ENCODE assay signal across 10 mouse cellular contexts in genomic region chr10:69690961-69691451, GRCm38 (mm10).
DNase-seq lines count a peak whose midpoint lies in the region; ATAC-seq and TF ChIP-seq lines count a peak whose summit lies in the region.
"Had no signal": no experiment of that assay in that cellular context is flagged by ENCODE, and none has a peak within 500 bp of the region (broad histone marks: within the 10 kb centered on the region; RNA-seq: fewer than 3 reads in every experiment).

No protein-coding gene starts in this region.

- no peaks in the 10 kb centered on the region for H3K9me3 ChIP-seq in heart, postnatal 0 days (replicated peaks; ENCODE audit: control insufficient read depth, low read length)
- no peaks in the 10 kb centered on the region for H3K9me3 ChIP-seq in embryonic facial prominence, embryonic 13.5 days
- H3K9me3 ChIP-seq in hindbrain, embryonic 12.5 days (replicated peaks), result no peaks in the 10 kb centered on the region
- H3K9me3 ChIP-seq in midbrain, embryonic 11.5 days (ENCODE audit: control insufficient read depth, low read length), result no peaks in the 10 kb centered on the region

- 0 out of 2 replicates have a peak overlapping the region, but pooled peaks have one; percentile 15 for H3K9ac ChIP-seq in heart, postnatal 0 days (replicated peaks; ENCODE audit: low read depth, low read length)
- H3K9ac ChIP-seq in embryonic facial prominence, embryonic 13.5 days, result 0 out of 2 replicates have a peak overlapping the region, but pooled peaks have one; percentile 6
- no peak overlapping the region for H3K9ac ChIP-seq in hindbrain, embryonic 12.5 days
- H3K9ac ChIP-seq in midbrain, embryonic 11.5 days (ENCODE audit: low read length), result peak overlapping the region; percentile 36; the same call in 1 of the 2 replicates

- TF ChIP-seq EP300 in heart, postnatal 0 days (IDR thresholded peaks at IDR 0.05; ENCODE audit: low read depth), result no peak

- DNase-seq in heart, postnatal 0 days (ENCODE audit: low spot score), result no peak
- no peak for DNase-seq in heart, postnatal 25 days (ENCODE audit: low spot score)
- no peak for DNase-seq in midbrain, embryonic 11.5 days (ENCODE audit: low spot score, missing footprints)
- DNase-seq in adrenal gland, postnatal 4 days (ENCODE audit: low spot score in 2 of 2), result no peak
- DNase-seq in spleen, postnatal 36 days (ENCODE audit: low spot score in 2 of 2), result no peak
- no peak for DNase-seq in T-cell, adult 2 months (ENCODE audit: low spot score)
- DNase-seq: adrenal gland, adult 8-10 months; gastrocnemius, postnatal 10 days had no signal

- no peak for TF ChIP-seq CTCF in heart, postnatal 0 days (IDR thresholded peaks at IDR 0.05; ENCODE audit: low read depth)

- no peak for ATAC-seq in heart, postnatal 0 days (ENCODE audit: insufficient read depth, low read depth)
- no peak for ATAC-seq in embryonic facial prominence, embryonic 13.5 days (ENCODE audit: insufficient number of reproducible peaks, insufficient read depth, low FRiP score, low TSS enrichment, low read depth)
- ATAC-seq in hindbrain, embryonic 12.5 days (ENCODE audit: low FRiP score), result peak; percentile 23; the same call in 1 of the 2 replicates
- ATAC-seq in midbrain, embryonic 11.5 days (ENCODE audit: low FRiP score), result peak; percentile 61

- intact Hi-C loops in heart, postnatal 25 days (cut with DNase I), result no loop called here

- H3K4me2 ChIP-seq in heart, postnatal 0 days (ENCODE audit: low read depth, low read length), result peak overlapping the region; percentile 49
- H3K4me2 ChIP-seq in embryonic facial prominence, embryonic 13.5 days, result peak overlapping the region; percentile 44
- peak overlapping the region; percentile 32 for H3K4me2 ChIP-seq in hindbrain, embryonic 12.5 days (replicated peaks)
- peak overlapping the region; percentile 35 for H3K4me2 ChIP-seq in midbrain, embryonic 11.5 days

- H3K27me3 ChIP-seq in heart, postnatal 0 days (ENCODE audit: control insufficient read depth, insufficient read depth, low read length), result no peaks in the 10 kb centered on the region
- no peaks in the 10 kb centered on the region for H3K27me3 ChIP-seq in embryonic facial prominence, embryonic 13.5 days
- no peaks in the 10 kb centered on the region for H3K27me3 ChIP-seq in hindbrain, embryonic 12.5 days
- H3K27me3 ChIP-seq in midbrain, embryonic 11.5 days (ENCODE audit: control insufficient read depth, insufficient read depth, low read length), result no peaks in the 10 kb centered on the region

- H3K4me1 ChIP-seq in heart, postnatal 0 days (ENCODE audit: control insufficient read depth, insufficient read depth), result 0 out of 2 replicates have a peak, but pooled peaks cover 9% of the 10 kb centered on the region
- peaks cover 11% of the 10 kb centered on the region for H3K4me1 ChIP-seq in embryonic facial prominence, embryonic 13.5 days
- H3K4me1 ChIP-seq in hindbrain, embryonic 12.5 days, result peaks cover 31% of the 10 kb centered on the region
- peaks cover 16% of the 10 kb centered on the region for H3K4me1 ChIP-seq in midbrain, embryonic 11.5 days (ENCODE audit: control insufficient read depth, insufficient read depth, low read length)

- no peak overlapping the region for H3K27ac ChIP-seq in heart, postnatal 0 days (ENCODE audit: low read depth)
- no peak overlapping the region for H3K27ac ChIP-seq in embryonic facial prominence, embryonic 13.5 days
- peak overlapping the region; percentile 45 for H3K27ac ChIP-seq in hindbrain, embryonic 12.5 days
- H3K27ac ChIP-seq in midbrain, embryonic 11.5 days (ENCODE audit: low read depth, low read length), result peak overlapping the region; percentile 40; the same call in 1 of the 2 replicates

- no peaks in the 10 kb centered on the region for H3K36me3 ChIP-seq in heart, postnatal 0 days (replicated peaks; ENCODE audit: control insufficient read depth, insufficient read depth, low read length)
- no peaks in the 10 kb centered on the region for H3K36me3 ChIP-seq in embryonic facial prominence, embryonic 13.5 days
- H3K36me3 ChIP-seq in hindbrain, embryonic 12.5 days, result no peaks in the 10 kb centered on the region
- no peaks in the 10 kb centered on the region for H3K36me3 ChIP-seq in midbrain, embryonic 11.5 days (ENCODE audit: control insufficient read depth, insufficient read depth, low read length)

- WGBS in heart, postnatal 0 days, result 41% methylated on average over 6 of the region's 6 CpGs
- 33% methylated on average over 6 of the region's 6 CpGs for WGBS in embryonic facial prominence, embryonic 13.5 days
- WGBS in hindbrain, embryonic 12.5 days, result 32% methylated on average over 6 of the region's 6 CpGs
- 12% methylated on average over 6 of the region's 6 CpGs for WGBS in midbrain, embryonic 11.5 days

- H3K4me3 ChIP-seq in heart, postnatal 0 days (ENCODE audit: low read depth, low read length), result no peak overlapping the region
- H3K4me3 ChIP-seq in embryonic facial prominence, embryonic 13.5 days, result no peak overlapping the region
- H3K4me3 ChIP-seq in hindbrain, embryonic 12.5 days, result 0 out of 2 replicates have a peak overlapping the region, but pooled peaks have one; percentile 0
- H3K4me3 ChIP-seq in midbrain, embryonic 11.5 days (ENCODE audit: low read depth, low read length), result no peak overlapping the region

Comparison
In these comparisons a context has a peak if more than half of its experiments do, and no peak if none do; other contexts are left out.
1. ATAC-seq: peak in hindbrain, embryonic 12.5 days (single experiment) and midbrain, embryonic 11.5 days (single experiment); none in heart, postnatal 0 days (single experiment) and embryonic facial prominence, embryonic 13.5 days (single experiment).
2. H3K27ac ChIP-seq: peak in hindbrain, embryonic 12.5 days (single experiment) and midbrain, embryonic 11.5 days (single experiment); none in heart, postnatal 0 days (single experiment) and embryonic facial prominence, embryonic 13.5 days (single experiment).
3. Peak in every context shown above with its lines, with median percentiles within 50 percentile points of each other: H3K4me2 ChIP-seq.